In genomic region chr6:144169791-144170190, GRCm38 (mm10) we compare ENCODE assay signal across 12 mouse cellular contexts.
DNase-seq lines count a peak whose midpoint lies in the region; ATAC-seq and TF ChIP-seq lines count a peak whose summit lies in the region.
"Had no signal": no experiment of that assay in that cellular context is flagged by ENCODE, and none has a peak within 500 bp of the region (broad histone marks: within the 10 kb centered on the region; RNA-seq: fewer than 3 reads in every experiment).

No protein-coding gene starts in this region.

- no peak overlapping the region for H3K4me2 ChIP-seq in heart, embryonic 13.5 days
- H3K4me2 ChIP-seq in midbrain, embryonic 12.5 days (replicated peaks), result no peak overlapping the region
- no peak overlapping the region for H3K4me2 ChIP-seq in midbrain, embryonic 14.5 days (ENCODE audit: low read length)
- H3K4me2 ChIP-seq in stomach, embryonic 16.5 days (ENCODE audit: low read depth, low read length), result no peak overlapping the region

- H3K36me3 ChIP-seq in heart, embryonic 13.5 days, result no peaks in the 10 kb centered on the region
- H3K36me3 ChIP-seq in heart, adult 2 months (ENCODE audit: control insufficient read depth, insufficient read depth, low read length), result no peaks in the 10 kb centered on the region
- no peaks in the 10 kb centered on the region for H3K36me3 ChIP-seq in midbrain, embryonic 12.5 days
- no peaks in the 10 kb centered on the region for H3K36me3 ChIP-seq in midbrain, embryonic 14.5 days (ENCODE audit: control insufficient read depth, insufficient read depth, low read length)
- H3K36me3 ChIP-seq in embryonic facial prominence, embryonic 10.5 days (replicated peaks), result no peaks in the 10 kb centered on the region
- H3K36me3 ChIP-seq in stomach, embryonic 16.5 days (ENCODE audit: control insufficient read depth, insufficient read depth, low read length), result no peaks in the 10 kb centered on the region

- TF ChIP-seq CTCF in heart, adult 2 months (IDR thresholded peaks at IDR 0.05), result no peak

- ATAC-seq in heart, embryonic 13.5 days (ENCODE audit: extremely low read depth, insufficient number of reproducible peaks, low FRiP score, low TSS enrichment), result no peak
- ATAC-seq in midbrain, embryonic 12.5 days (ENCODE audit: low FRiP score, low read depth), result peak; percentile 51
- no peak for ATAC-seq in midbrain, embryonic 14.5 days (ENCODE audit: low FRiP score, low TSS enrichment)
- 0 out of 2 replicates have a peak, but pooled peaks have one; percentile 32 for ATAC-seq in stomach, embryonic 16.5 days (ENCODE audit: insufficient read depth, low FRiP score)

- intact Hi-C loops in heart, adult 2 months (cut with DNase I), result no loop called here

- no peaks in the 10 kb centered on the region for H3K27me3 ChIP-seq in heart, embryonic 13.5 days (replicated peaks)
- no peaks in the 10 kb centered on the region for H3K27me3 ChIP-seq in heart, adult 2 months (ENCODE audit: control insufficient read depth, insufficient read depth, low read length)
- no peaks in the 10 kb centered on the region for H3K27me3 ChIP-seq in midbrain, embryonic 12.5 days
- no peaks in the 10 kb centered on the region for H3K27me3 ChIP-seq in midbrain, embryonic 14.5 days (ENCODE audit: control insufficient read depth, insufficient read depth, low read length)
- no peaks in the 10 kb centered on the region for H3K27me3 ChIP-seq in embryonic facial prominence, embryonic 10.5 days (replicated peaks; ENCODE audit: low read depth, poor library complexity, severe bottlenecking)
- H3K27me3 ChIP-seq in stomach, embryonic 16.5 days (ENCODE audit: control insufficient read depth, insufficient read depth, low read length), result no peaks in the 10 kb centered on the region

- no peak overlapping the region for H3K4me3 ChIP-seq in heart, embryonic 13.5 days
- no peak overlapping the region for H3K4me3 ChIP-seq in heart, adult 2 months
- H3K4me3 ChIP-seq in midbrain, embryonic 12.5 days, result no peak overlapping the region
- H3K4me3 ChIP-seq in midbrain, embryonic 14.5 days (replicated peaks; ENCODE audit: low read depth, low read length), result no peak overlapping the region
- H3K4me3 ChIP-seq in embryonic facial prominence, embryonic 10.5 days, result no peak overlapping the region
- no peak overlapping the region for H3K4me3 ChIP-seq in stomach, embryonic 16.5 days (replicated peaks; ENCODE audit: low read length)

- H3K27ac ChIP-seq in heart, embryonic 13.5 days (replicated peaks), result 0 out of 2 replicates have a peak overlapping the region, but pooled peaks have one; percentile 36
- H3K27ac ChIP-seq in heart, adult 2 months, result no peak overlapping the region
- H3K27ac ChIP-seq in midbrain, embryonic 12.5 days (replicated peaks), result peak overlapping the region; percentile 31; the same call in 1 of the 2 replicates
- H3K27ac ChIP-seq in midbrain, embryonic 14.5 days (replicated peaks; ENCODE audit: low read depth, low read length), result no peak overlapping the region
- H3K27ac ChIP-seq in embryonic facial prominence, embryonic 10.5 days (replicated peaks), result peak overlapping the region; percentile 60
- H3K27ac ChIP-seq in stomach, embryonic 16.5 days (ENCODE audit: low read length), result peak overlapping the region; percentile 47

- TF ChIP-seq EP300 in heart, adult 2 months (IDR thresholded peaks at IDR 0.05; ENCODE audit: insufficient read depth, low read depth, low read length), result no peak

- H3K4me1 ChIP-seq in heart, embryonic 13.5 days, result peaks cover 30% of the 10 kb centered on the region
- H3K4me1 ChIP-seq in heart, adult 2 months (ENCODE audit: control insufficient read depth, insufficient read depth, low read length), result no peaks in the 10 kb centered on the region
- H3K4me1 ChIP-seq in midbrain, embryonic 12.5 days, result peaks cover 44% of the 10 kb centered on the region
- peaks cover 17% of the 10 kb centered on the region; the same call in 1 of the 2 replicates for H3K4me1 ChIP-seq in midbrain, embryonic 14.5 days (ENCODE audit: control insufficient read depth, insufficient read depth, low read length)
- peaks cover 68% of the 10 kb centered on the region for H3K4me1 ChIP-seq in embryonic facial prominence, embryonic 10.5 days
- H3K4me1 ChIP-seq in stomach, embryonic 16.5 days (ENCODE audit: control insufficient read depth, insufficient read depth, low read length), result peaks cover 28% of the 10 kb centered on the region

- H3K9me3 ChIP-seq in heart, embryonic 13.5 days, result no peaks in the 10 kb centered on the region
- H3K9me3 ChIP-seq in midbrain, embryonic 12.5 days, result no peaks in the 10 kb centered on the region
- H3K9me3 ChIP-seq in midbrain, embryonic 14.5 days (ENCODE audit: control insufficient read depth, low read length), result no peaks in the 10 kb centered on the region
- H3K9me3 ChIP-seq in embryonic facial prominence, embryonic 10.5 days, result no peaks in the 10 kb centered on the region
- H3K9me3 ChIP-seq in stomach, embryonic 16.5 days (replicated peaks; ENCODE audit: control insufficient read depth, low read length), result no peaks in the 10 kb centered on the region

- WGBS in heart, embryonic 13.5 days, result 50% methylated on average over 4 of the region's 4 CpGs
- 58% methylated on average over 4 of the region's 4 CpGs for WGBS in heart, adult 2 months
- WGBS in midbrain, embryonic 12.5 days, result 8% methylated on average over 4 of the region's 4 CpGs
- WGBS in midbrain, embryonic 14.5 days, result 20% methylated on average over 4 of the region's 4 CpGs
- 12% methylated on average over 4 of the region's 4 CpGs for WGBS in embryonic facial prominence, embryonic 10.5 days
- WGBS in stomach, embryonic 16.5 days, result 42% methylated on average over 4 of the region's 4 CpGs

- no peak overlapping the region for H3K9ac ChIP-seq in heart, embryonic 13.5 days
- no peak overlapping the region for H3K9ac ChIP-seq in heart, adult 2 months (ENCODE audit: low read depth, low read length)
- H3K9ac ChIP-seq in midbrain, embryonic 12.5 days (replicated peaks), result no peak overlapping the region
- H3K9ac ChIP-seq in midbrain, embryonic 14.5 days (replicated peaks; ENCODE audit: low read length), result no peak overlapping the region
- H3K9ac ChIP-seq in stomach, embryonic 16.5 days (ENCODE audit: low read length), result no peak overlapping the region

- H3K79me2 ChIP-seq in heart, adult 2 months (replicated peaks; ENCODE audit: control insufficient read depth, insufficient read depth, low read length), result no peaks in the 10 kb centered on the region

- TF ChIP-seq POLR2A in heart, adult 2 months (IDR thresholded peaks at IDR 0.05; ENCODE audit: insufficient read depth, low read depth, low read length), result no peak

- no peak for DNase-seq in heart, adult 2 months
- no peak for DNase-seq in midbrain, embryonic 14.5 days
- peak; percentile 25 for DNase-seq in embryonic facial prominence, embryonic 10.5 days (ENCODE audit: low spot score)
- DNase-seq in right cerebral cortex, postnatal 14 days, result no peak
- DNase-seq: cerebellum, adult 2 months; kidney, postnatal 25 days; layer of hippocampus, adult 9-11 months; lung, adult 2 months; lung, postnatal 4 days had no signal

Comparison
In these comparisons a context has a peak if more than half of its experiments do, and no peak if none do; other contexts are left out.
1. ATAC-seq: peak in midbrain, embryonic 12.5 days (single experiment) and stomach, embryonic 16.5 days (single experiment); none in heart, embryonic 13.5 days (single experiment) and midbrain, embryonic 14.5 days (single experiment).
2. H3K27ac ChIP-seq: peak in heart, embryonic 13.5 days (single experiment), midbrain, embryonic 12.5 days (single experiment), embryonic facial prominence, embryonic 10.5 days (single experiment) and stomach, embryonic 16.5 days (single experiment); none in heart, adult 2 months (single experiment) and midbrain, embryonic 14.5 days (single experiment).